Mouse (Mus musculus) embryonic facial prominence, embryonic 12.5 days (tissue): ENCODE measurements around the gene Taok3. TPM values are rescaled to one million over a fixed set of nuclear protein-coding genes. Genes with fewer than 3 reads are reported as not detected.
"Not testable (repeated sequence)": the region's sequence is repeated elsewhere in the genome, so short reads cannot be mapped to it uniquely, and the experiment has no call there.

Experiments
- ATAC-seq: fragments of 200-750 bp; cut with Nextera tagmentation; 2 replicates; pipeline ENCODE4 v1.8.0; 2017; ENCODE audit not compliant: insufficient number of reproducible peaks, insufficient read depth, low FRiP score, low TSS enrichment
- H3K27ac ChIP-seq: fragments of 300-500 bp; sonication (generic); 2 replicates; pipeline ENCODE4 v1.5.1; 2016; ENCODE audit warnings: mild to moderate bottlenecking
- H3K27me3 ChIP-seq: fragments of 300-500 bp; sonication (generic); 2 replicates; pipeline ENCODE4 v1.6.1; 2016; ENCODE audit warnings: mild to moderate bottlenecking, moderate library complexity
- H3K36me3 ChIP-seq: fragments of 300-500 bp; sonication (generic); 2 replicates; pipeline ENCODE4 v1.6.1; 2016; ENCODE audit warnings: mild to moderate bottlenecking
- H3K4me1 ChIP-seq: fragments of 300-500 bp; sonication (generic); 2 replicates; pipeline ENCODE4 v1.6.1; 2016
- H3K4me2 ChIP-seq: fragments of 300-500 bp; sonication (generic); replicated peaks from 2 replicates; pipeline ENCODE4 v1.6.1; 2016; ENCODE audit warnings: mild to moderate bottlenecking, moderate library complexity
- H3K4me3 ChIP-seq: fragments of 300-500 bp; sonication (generic); 2 replicates; pipeline ENCODE4 v1.5.1; 2016; ENCODE audit warnings: mild to moderate bottlenecking
- H3K9ac ChIP-seq: fragments of 300-500 bp; sonication (generic); 2 replicates; pipeline ENCODE4 v1.6.1; 2016; ENCODE audit warnings: mild to moderate bottlenecking, moderate library complexity
- H3K9me3 ChIP-seq: fragments of 300-500 bp; sonication (generic); 2 replicates; pipeline ENCODE4 v1.6.1; 2016; ENCODE audit warnings: mild to moderate bottlenecking, moderate library complexity
- WGBS: fragments of 180-500 bp; shearing (Covaris S2); methylation state at CpG from one replicate; pipeline ENCODE4 v1.1.7; 2016; 5-methylcytosine and 5-hydroxymethylcytosine counted together
- polyA plus RNA-seq: library from polyadenylated mRNA; unstranded; fragments of >200 nt; fragmentation: Nextera tagmentation; extraction: Ambion mirVana; gene quantifications from 2 replicates; pipeline ENCODE4 v1.2.1, GENCODE M21; 2016

Gene Taok3
- polyA plus RNA-seq, 1 experiment from 2014 or later, result 12.1 TPM

DNA sequence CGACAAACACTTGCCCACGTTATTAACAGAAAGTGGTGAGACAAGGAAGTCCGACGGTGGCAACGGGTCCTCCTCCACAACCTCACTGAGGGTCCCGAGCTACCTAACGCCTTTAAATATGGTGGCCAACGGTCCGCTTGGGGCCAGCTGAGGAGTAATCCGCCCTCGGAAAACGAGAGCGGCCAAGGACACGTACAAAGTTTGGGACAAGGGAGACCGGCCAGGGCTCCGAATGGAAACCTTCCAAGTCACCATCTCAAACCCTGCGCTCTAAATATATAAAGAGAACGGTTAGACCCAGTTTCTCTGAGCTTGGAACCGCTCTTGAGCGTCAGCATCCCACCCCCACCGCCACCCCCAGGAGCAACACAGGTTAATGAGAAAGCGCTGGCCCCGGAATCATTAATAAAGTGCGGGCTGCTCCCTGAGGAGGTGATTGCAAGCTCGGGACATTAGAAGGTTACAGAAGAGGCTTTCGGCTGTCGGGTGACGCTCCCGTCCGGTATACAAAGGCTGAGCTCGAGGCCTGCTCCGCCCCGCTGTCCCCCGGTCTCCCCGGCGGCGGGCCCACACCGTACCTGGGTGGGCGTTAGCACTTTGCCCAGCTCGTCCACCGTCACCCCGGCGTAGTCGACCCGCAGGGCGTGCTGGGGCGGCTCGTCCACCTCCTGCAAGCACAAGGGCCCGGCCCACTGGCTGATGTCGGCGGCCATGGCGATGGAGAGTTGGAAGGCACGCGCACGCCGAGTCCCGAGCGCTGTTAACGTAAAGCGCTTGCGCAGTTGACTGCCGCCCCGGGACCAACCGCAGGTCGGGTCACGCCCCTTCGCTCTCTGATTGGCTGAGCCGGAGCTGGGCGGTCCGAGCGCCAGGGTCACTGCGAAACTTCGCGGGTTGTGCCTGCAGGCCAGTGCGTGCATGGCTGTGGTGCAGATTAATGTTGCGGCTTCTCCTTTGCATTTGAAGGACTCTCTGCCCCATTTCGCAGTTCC lies 167.2 kb downstream of the Taok3 start, which contains the start of gene Pebp1:
Gene Pebp1 (minus strand): TSS at position 795 of the 992 bp plus-strand sequence.
- Histone ChIP-seq H3K27ac (peak within 1 kb of the TSS; percentile 75), H3K4me2 (peak within 1 kb of the TSS; percentile 69), H3K9ac (peak within 1 kb of the TSS; percentile 84), H3K4me1 (peaks cover 24% of the 10 kb centered on the region), H3K4me3 (peak within 1 kb of the TSS; percentile 77), H3K36me3 (peaks cover 30% of the 10 kb centered on the region), H3K9me3 (peaks cover 3% of the 10 kb centered on the region; the same call in 1 of the 2 replicates), H3K27me3 (no peaks in the 10 kb centered on the region)
- ATAC-seq, result peak; percentile 96
- WGBS, result under 1% methylated on average over 77 of the region's 77 CpGs

DNA sequence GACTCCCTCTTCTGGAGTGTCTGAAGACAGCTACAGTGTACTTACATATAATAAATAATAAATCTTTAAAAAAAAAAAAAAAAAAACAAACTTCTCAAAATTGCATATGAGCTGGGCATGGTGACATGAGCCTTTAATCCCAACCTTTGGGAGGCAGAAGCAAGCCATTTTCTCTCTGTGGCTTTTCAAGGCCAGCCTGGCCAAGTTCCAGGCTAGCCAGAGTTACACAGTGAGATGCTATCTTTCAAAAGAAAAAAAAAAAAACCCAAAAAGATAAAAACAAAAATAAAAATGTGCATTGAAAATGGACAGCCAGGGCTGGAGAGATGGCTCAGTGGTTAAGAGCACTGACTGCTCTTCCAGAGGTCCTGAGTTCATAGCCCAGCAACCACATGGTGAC lies 169.7 kb downstream of the Taok3 start:
- Histone ChIP-seq H3K9me3 (peaks cover 3% of the 10 kb centered on the region; the same call in 1 of the 2 replicates), H3K27ac (no peak overlapping the region), H3K9ac (no peak overlapping the region), H3K4me3 (no peak overlapping the region), H3K36me3 (peaks cover 12% of the 10 kb centered on the region; the same call in 1 of the 2 replicates), H3K4me1 (peaks cover 23% of the 10 kb centered on the region), H3K4me2 (no peak overlapping the region), H3K27me3 (no peaks in the 10 kb centered on the region)
- ATAC-seq, result no peak

DNA sequence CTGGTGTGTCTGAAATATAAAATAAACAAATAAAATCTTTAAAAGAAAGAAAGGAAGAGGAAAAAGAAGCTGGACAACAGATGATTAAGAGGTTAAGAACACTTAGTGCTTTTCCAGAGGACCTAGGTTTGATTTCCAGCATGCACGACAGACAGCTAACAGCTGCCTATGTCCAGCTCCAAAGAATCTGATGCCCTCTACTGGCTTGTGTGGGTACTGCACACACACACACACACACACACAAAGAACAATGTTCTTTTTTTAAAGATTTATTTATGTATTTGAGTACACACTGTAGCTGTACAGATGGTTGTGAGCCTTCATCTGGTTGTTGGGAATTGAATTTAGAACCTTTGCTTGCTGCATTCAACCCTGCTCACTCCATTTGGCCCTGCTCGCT lies 170.2 kb downstream of the Taok3 start:
- WGBS, result 91% methylated on average over 2 of the region's 2 CpGs
- H3K4me3 ChIP-seq, result no peak overlapping the region

DNA sequence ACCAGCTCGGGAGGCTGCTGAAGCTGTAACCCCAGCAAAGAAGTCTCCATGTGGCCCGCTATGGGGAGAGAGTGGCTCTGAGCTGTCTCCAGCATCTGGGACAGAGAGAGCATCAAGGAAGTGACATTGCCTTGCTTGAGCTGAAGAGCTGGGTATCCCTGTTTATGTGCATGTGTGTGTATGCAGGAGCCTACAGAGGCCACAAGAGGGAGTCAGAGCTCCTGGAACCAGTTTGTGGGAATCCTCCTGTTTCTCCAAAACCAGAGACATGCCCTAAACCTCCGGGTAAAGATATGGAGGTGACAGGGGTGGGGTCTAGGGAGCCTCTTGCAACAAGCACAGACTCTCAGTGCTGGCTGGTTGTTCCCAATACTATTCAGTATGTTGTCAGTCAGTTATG lies 171.4 kb downstream of the Taok3 start:
- H3K36me3 ChIP-seq, result no peaks in the 10 kb centered on the region
- no peak overlapping the region for H3K27ac ChIP-seq
- no peak overlapping the region for H3K4me2 ChIP-seq
- peaks cover 9% of the 10 kb centered on the region for H3K4me1 ChIP-seq
- 82% methylated on average over 3 of the region's 3 CpGs for WGBS
- H3K4me3 ChIP-seq, result no peak overlapping the region
- H3K27me3 ChIP-seq, result no peaks in the 10 kb centered on the region
- H3K9ac ChIP-seq, result no peak overlapping the region
- peaks cover 3% of the 10 kb centered on the region; the same call in 1 of the 2 replicates for H3K9me3 ChIP-seq
- no peak for ATAC-seq

More for the DNA sequence above, 170.2 kb downstream of the Taok3 start:
- Histone ChIP-seq H3K27me3 (no peaks in the 10 kb centered on the region), H3K36me3 (peaks cover 8% of the 10 kb centered on the region; the same call in 1 of the 2 replicates), H3K9me3 (peaks cover 3% of the 10 kb centered on the region; the same call in 1 of the 2 replicates), H3K4me1 (peaks cover 21% of the 10 kb centered on the region), H3K4me2 (no peak overlapping the region), H3K27ac (no peak overlapping the region), H3K9ac (no peak overlapping the region)
- ATAC-seq, result no peak

DNA sequence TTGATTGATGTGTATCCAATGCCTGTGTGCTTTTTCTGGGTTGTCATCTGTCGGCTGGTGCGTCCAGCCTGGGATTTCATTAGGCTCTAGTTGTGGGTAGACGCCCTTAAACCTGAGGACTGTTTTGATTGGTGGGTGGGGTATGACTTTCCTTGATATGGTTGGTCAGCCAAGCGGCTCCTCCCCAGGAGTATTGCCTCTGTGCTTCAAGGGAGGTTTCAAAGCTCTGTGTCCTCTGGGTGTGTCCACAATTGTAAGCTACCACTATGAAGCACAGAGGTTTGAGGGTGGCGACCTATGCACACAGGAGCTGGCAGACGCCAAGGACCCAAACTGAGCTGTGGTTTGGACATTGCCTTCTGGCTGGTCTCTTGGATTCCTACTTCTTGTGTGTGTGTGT lies 172.6 kb downstream of the Taok3 start:
- ATAC-seq, result no peak
- Histone ChIP-seq H3K27me3 (no peaks in the 10 kb centered on the region), H3K4me2 (no peak overlapping the region), H3K9me3 (peaks cover 3% of the 10 kb centered on the region; the same call in 1 of the 2 replicates), H3K36me3 (no peaks in the 10 kb centered on the region), H3K4me3 (no peak overlapping the region), H3K27ac (no peak overlapping the region), H3K4me1 (peaks cover 6% of the 10 kb centered on the region), H3K9ac (no peak overlapping the region)
- WGBS, result 80% methylated on average over 6 of the region's 6 CpGs

DNA sequence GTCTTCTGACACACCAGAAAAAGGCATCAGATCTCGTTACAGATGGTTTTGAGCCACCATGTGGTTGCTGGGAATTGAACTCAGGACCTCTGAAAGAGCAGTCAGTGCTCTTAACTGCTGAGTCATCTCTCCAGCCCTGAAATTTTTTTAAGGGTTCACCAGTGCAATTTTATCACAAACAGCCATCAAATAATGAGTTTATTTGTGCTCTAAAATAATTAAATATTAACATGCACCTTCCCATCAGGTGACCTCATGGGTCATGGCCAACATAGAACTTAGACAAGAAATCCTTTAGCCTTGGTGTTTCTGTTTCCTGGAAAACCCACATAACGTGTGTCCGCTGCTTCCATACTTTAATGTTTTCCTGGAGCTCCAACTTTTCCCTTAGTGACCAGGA lies 173.8 kb downstream of the Taok3 start:
- not testable (repeated sequence) for H3K36me3 ChIP-seq, H3K27ac ChIP-seq, ATAC-seq, H3K9me3 ChIP-seq, H3K9ac ChIP-seq, H3K4me2 ChIP-seq, H3K4me1 ChIP-seq, H3K4me3 ChIP-seq, H3K27me3 ChIP-seq
- 84% methylated on average over 3 of the region's 3 CpGs for WGBS

DNA sequence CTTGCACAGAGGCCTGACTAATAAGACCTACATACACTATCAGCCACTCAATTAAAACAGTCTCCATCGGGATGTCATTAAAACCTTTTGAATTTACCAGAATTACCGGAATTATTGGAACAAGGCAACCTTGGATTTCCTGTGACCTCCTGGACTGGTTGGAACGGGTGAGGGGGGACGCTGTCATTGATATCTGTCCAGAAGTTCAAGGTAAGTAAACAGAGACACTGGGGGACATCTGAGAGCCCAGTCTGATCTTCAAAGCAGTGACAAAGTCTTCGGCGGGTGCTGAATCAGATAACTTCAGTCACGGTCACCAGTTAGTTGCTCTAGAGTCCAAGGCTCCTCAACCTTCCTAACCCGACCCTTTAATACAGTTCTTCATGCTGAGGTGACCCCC lies 175.1 kb downstream of the Taok3 start:
- Histone ChIP-seq H3K36me3 (no peaks in the 10 kb centered on the region), H3K9me3 (peaks cover 2% of the 10 kb centered on the region; the same call in 1 of the 2 replicates), H3K27ac (no peak overlapping the region), H3K27me3 (no peaks in the 10 kb centered on the region), H3K4me2 (no peak overlapping the region), H3K4me3 (no peak overlapping the region), H3K9ac (no peak overlapping the region), H3K4me1 (no peaks in the 10 kb centered on the region)
- ATAC-seq, result no peak
- WGBS, result 81% methylated on average over 8 of the region's 8 CpGs

DNA sequence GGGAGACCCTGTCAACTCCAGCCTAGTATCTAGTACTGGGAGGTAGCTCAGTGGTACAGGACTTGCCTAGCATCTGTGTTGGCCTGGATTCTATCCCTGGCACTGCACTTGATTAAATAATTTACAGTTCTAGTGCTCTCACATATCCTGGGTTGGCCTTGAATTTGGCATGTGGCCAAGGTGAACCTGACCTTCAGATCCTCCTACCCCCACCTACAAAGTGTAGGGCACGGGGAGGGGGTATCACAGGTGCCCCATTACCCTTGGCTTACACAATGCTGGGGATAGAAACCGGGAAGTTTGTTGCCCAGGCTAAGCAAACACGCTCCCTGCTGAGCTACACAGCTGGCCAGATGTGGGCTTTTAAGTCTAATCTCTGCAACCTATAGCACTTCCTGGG lies 183.0 kb downstream of the Taok3 start:
- 68% methylated on average over 3 of the region's 3 CpGs for WGBS

DNA sequence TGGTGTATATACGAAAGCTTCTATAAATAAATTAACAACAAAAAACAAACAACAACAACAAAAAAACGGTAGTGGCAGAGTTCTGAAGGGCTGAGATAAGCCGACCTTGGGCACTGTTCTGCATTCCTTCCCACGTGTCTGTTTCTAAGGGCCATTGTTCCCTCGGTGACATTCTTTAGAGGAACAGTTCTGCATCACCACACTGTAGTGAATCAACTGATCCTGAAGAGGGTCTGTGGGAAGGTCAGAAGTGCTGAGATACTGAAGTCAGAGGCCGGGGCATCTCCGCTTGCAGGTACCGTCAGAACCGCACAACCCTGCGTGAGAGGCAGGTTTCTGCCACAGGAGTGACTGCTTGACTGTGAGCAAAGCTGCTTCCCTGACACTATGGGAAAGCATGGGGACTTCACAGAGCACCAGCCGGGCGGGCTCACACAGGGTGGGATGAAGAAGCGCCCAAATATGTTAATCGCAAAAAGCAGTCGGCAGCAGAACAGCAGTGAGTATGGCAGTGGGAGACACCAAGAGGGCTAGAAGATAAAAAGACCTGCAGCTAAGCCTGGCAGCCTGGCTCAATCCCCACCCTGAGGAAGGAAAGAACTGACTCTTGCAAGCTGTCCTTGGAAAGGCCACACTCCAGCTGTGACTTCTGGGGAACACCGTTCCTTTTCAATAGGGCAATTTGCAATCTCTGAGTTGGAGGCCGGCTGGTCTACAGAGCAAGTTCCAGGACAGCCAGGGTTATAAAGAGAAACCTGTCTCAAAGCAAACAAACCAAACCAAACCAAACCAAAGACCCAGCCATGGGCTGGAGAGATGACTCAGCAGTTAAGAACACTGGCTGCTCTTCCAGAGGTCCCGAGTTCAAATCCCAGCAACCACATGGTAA lies 184.0 kb downstream of the Taok3 start:
- H3K4me1 ChIP-seq, result no peaks in the 10 kb centered on the region
- H3K36me3 ChIP-seq, result no peaks in the 10 kb centered on the region
- H3K9ac ChIP-seq, result no peak overlapping the region
- ATAC-seq, result no peak
- WGBS, result 55% methylated on average over 18 of the region's 18 CpGs
- no peaks in the 10 kb centered on the region for H3K27me3 ChIP-seq
- H3K4me2 ChIP-seq, result no peak overlapping the region
- H3K4me3 ChIP-seq, result no peak overlapping the region
- H3K27ac ChIP-seq, result no peak overlapping the region
- H3K9me3 ChIP-seq, result no peaks in the 10 kb centered on the region

More for the DNA sequence above, 183.0 kb downstream of the Taok3 start:
- H3K9ac ChIP-seq, result no peak overlapping the region
- no peaks in the 10 kb centered on the region for H3K27me3 ChIP-seq
- H3K9me3 ChIP-seq, result no peaks in the 10 kb centered on the region
- no peak overlapping the region for H3K4me3 ChIP-seq
- no peak overlapping the region for H3K4me2 ChIP-seq
- ATAC-seq, result peak; percentile 52; the same call in 1 of the 2 replicates
- no peaks in the 10 kb centered on the region for H3K36me3 ChIP-seq
- no peaks in the 10 kb centered on the region for H3K4me1 ChIP-seq
- H3K27ac ChIP-seq, result no peak overlapping the region

DNA sequence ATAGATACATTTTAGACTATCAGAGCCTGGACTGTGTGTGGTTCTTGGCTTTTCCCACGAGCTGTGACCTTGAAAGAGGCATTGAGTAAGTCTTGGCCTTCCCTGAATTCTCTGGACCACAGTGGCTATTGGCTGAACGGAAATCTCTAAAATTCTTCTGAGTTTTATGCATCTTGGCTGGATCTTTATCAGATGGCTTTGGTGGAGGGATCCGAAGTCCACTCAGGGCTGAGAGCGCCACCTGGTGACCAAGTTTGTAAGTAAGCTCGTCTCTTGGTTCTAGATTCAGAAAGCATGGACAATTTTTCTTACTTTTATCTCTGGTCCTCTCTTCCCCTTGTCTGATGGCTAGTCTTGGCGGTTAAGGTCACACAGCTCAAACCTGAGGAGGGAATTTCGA lies 185.0 kb downstream of the Taok3 start:
- Histone ChIP-seq H3K27ac (no peak overlapping the region), H3K9ac (no peak overlapping the region), H3K4me3 (no peak overlapping the region), H3K4me2 (no peak overlapping the region), H3K9me3 (no peaks in the 10 kb centered on the region), H3K4me1 (no peaks in the 10 kb centered on the region), H3K36me3 (no peaks in the 10 kb centered on the region), H3K27me3 (no peaks in the 10 kb centered on the region)
- WGBS, result 73% methylated on average over 7 of the region's 7 CpGs
- ATAC-seq, result no peak

DNA sequence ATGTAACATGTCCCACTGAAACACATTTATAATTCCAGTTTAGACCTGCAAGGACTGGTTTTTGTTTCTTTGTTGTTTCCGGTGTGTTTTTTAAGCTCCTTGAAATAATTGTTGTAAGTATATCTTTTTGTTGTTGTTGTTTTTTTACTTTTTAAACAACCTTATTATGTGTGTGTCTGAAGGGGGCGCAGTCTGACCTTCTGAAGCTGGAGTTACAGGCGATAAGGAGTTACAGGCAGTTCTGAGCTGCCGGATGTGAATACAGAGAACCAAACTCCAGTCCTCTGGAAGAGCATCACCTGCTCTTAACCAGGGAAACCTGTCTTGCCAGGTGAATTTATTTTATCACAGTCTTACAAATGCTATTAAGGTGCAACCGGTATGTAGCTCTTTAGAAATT lies 185.8 kb downstream of the Taok3 start:
- Histone ChIP-seq H3K4me2 (no peak overlapping the region), H3K4me3 (no peak overlapping the region), H3K9ac (no peak overlapping the region), H3K36me3 (no peaks in the 10 kb centered on the region), H3K27me3 (no peaks in the 10 kb centered on the region), H3K4me1 (no peaks in the 10 kb centered on the region), H3K9me3 (no peaks in the 10 kb centered on the region), H3K27ac (no peak overlapping the region)
- WGBS, result 94% methylated on average over 5 of the region's 5 CpGs
- ATAC-seq, result no peak
